Mouse (Mus musculus): ENCODE results near the gene Msh6. TPM values are rescaled to one million over a fixed set of nuclear protein-coding genes. Genes with fewer than 3 reads are reported as not detected.
"Not testable (repeated sequence)": the region's sequence is repeated elsewhere in the genome, so short reads cannot be mapped to it uniquely, and the experiment has no call there.

Gene Msh6
- total RNA-seq (2021), result 10 to 100 TPM; 12.7 to 13.6 TPM
- long read RNA-seq, experiment 1, full-length matches to known transcripts, result 11 of 12 reads
- long read RNA-seq, experiment 1, partial matches to known transcripts, result 1 of 12 reads
- long read RNA-seq, experiment 1, other reads (novel, unspliced or antisense), result 0 of 12 reads
- long read RNA-seq, experiment 2, full-length matches to known transcripts, result 12 of 15 reads
- long read RNA-seq, experiment 2, partial matches to known transcripts, result 2 of 15 reads
- long read RNA-seq, experiment 2, other reads (novel, unspliced or antisense), result 1 of 15 reads

DNA sequence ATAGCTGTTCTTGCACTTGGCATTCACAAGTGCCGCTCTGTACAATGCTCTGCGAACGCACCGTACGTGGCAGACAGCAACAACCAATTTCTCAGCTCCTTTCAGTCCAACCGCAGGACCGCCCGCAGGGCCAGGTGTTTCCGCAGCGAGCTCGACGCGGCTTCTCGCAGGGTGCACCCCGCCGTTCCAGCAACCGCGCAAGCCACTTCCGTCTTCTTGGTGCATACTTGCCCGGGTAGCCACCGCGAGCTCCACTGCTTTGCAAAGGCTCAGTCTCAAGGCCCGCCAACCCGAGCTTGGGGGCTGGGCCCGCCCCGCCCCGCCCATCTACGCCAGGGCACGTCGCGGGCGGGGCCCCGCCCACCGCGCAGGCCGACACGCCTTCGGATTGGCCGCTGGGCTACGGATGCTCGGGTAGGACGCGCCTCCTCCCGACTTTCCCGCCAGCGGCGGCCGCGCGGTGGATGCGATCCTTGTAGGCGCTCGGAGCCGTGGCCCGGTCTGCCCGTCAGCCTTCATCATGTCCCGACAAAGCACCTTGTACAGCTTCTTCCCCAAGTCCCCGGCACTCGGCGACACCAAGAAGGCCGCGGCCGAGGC is at the start of gene Msh6:
Msh6 (plus strand) TSS at position 434 of the 600 bp plus-strand sequence.
- peak; percentile 77 to 85 for DNase-seq (ENCODE audit: low spot score in 2 of 2)

GRCm38 (mm10) chr17:87934326-87934725 is 40.5 kb upstream of the Msh6 start:
- no peak for DNase-seq (ENCODE audit: low spot score in 2 of 2)

GRCm38 (mm10) chr17:87934736-87935135 is 40.1 kb upstream of the Msh6 start:
- no peak for DNase-seq (ENCODE audit: low spot score in 2 of 2)

- no peak for DNase-seq (ENCODE audit: low spot score in 2 of 2)
These were observed 38.7 kb upstream of the Msh6 start for GRCm38 (mm10) chr17:87936156-87936555.

GRCm38 (mm10) chr17:87948965-87949584 is 25.8 kb upstream of the Msh6 start:
- DNase-seq (ENCODE audit: low spot score in 2 of 2), result peak; percentile 78 to 83

DNA sequence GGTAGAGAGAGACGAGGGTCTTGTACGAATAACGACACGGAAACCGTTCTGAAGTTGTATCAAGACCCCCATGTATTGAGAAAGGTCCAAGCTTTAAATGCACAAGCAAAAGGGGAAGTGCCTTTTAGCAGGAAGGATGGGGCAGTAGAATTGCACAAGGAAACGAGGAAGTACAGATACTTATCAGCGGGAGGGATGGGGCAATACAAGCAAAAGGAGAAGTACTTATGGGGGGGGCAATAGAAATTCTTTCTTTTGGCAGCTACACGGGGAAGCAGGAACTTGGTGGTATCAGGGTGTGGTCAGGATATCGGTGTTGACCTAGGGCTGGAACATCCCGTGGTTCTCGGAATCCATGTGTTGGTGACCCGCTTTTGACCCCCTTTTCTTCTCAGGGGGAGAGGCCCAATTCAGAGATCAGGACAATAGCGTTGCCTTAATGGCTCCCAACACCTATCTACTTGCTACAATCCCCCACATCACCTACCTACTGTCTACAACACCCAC is 20.2 kb upstream of the Msh6 start:
- not testable (repeated sequence) for DNase-seq (ENCODE audit: low spot score in 2 of 2)

DNA sequence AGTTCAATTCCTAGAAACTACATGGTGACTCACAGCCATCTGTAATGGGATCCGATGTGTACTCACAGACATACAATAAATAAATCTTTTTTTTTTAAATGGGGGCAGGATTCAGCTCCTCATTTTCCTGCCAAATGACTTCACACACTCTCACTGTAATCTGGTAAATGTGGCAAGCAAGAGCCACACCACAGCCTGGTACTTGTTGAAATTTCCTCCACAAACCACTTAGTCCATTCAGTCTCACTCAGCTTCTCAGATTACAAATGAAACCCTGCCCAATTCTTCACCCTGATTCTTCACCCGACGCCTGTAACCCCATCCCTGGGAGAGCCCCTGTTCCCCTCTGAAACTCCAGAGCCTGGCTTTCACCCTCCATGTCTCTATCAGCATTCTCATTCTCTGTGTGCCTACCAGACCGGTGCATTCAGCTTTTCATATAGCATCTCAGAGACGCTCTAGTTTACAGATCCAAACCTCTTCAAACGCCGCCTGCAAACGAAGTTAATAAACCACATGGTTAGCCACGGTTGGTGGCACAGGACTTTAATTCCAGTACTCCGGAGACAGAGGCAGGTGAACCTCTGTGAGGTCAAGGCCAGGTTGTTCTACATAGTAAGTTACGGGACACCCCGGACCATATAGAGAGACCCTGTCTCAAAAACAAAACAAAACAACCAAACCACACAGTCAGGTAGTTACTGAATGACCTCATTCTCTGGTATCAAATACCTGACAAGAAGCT is 17.6 kb upstream of the Msh6 start:
- DNase-seq (ENCODE audit: low spot score in 2 of 2), result no peak

GRCm38 (mm10) chr17:87958283-87958682 is 16.6 kb upstream of the Msh6 start:
- DNase-seq (ENCODE audit: low spot score in 2 of 2), result no peak

DNA sequence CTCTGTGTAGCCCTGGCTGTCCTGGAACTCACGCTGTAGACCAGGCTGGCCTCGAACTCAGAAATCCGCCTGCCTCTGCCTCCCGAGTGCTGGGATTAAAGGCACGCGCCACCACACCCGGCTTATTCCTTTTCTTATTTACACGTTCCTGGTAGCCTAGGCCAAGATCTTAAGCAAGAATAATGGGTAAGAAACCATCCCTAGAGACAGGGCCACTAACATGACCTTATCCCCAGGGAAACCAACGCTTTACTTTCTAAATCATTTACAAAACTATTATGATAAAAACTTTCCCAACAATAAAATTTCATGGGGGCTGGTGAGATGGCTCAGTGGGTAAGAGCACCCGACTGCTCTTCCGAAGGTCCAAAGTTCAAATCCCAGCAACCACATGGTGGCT is 15.5 kb upstream of the Msh6 start:
- DNase-seq (ENCODE audit: low spot score in 2 of 2), result not testable (repeated sequence)

GRCm38 (mm10) chr17:87959931-87960330 is 14.9 kb upstream of the Msh6 start:
- not testable (repeated sequence) for DNase-seq (ENCODE audit: low spot score in 2 of 2)

DNA sequence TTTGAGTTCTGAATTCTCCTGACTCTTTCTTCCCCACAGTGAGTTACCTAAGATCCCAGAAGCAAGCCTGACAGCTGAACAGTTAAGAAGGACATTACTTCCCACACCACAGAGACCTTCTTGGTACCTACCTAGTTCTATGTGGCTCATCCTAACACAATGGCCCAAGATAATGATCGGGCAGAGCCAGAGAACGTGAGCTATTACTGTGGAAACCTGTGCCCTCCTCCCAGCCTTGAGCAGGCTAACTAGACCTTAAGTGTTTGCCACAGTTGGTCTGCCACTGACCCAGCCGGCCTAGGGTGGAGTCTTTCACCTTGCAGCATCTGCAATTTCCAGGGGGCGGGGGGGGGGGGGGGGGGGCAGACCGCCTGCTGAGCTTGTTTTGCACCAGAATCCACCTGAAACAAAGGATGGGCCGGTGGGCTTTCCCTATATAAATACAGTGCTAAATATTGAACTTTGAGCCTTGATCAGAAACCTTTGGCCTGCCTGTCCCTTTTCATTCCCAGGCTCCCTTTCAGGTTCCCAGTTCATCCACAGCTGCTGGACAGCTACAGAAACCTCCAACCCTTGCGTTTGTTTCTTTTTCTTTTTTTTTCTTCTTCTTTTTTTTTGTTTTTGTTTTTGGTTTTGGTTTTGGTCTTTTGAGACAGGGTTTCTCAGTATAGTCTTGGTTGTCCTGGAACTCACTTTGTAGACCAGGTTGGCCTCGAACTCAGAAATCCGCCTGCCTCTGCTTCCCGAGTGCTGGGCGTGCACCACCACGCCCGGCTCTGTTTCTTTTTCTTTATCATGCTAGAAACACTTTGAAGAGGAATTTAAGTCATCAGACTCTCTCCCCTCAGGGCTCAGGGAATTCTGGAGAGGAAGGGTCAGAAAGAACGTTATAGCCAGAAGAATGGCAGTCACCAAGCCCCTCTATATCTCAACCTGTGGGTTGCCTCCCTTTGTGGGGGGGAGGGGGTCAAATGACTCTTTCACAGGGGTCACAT is 11.5 kb upstream of the Msh6 start:
- DNase-seq (ENCODE audit: low spot score in 2 of 2), result no peak

GRCm38 (mm10) chr17:87968483-87968926 is 6.4 kb upstream of the Msh6 start:
- not testable (repeated sequence) for DNase-seq (ENCODE audit: low spot score in 2 of 2)

DNA sequence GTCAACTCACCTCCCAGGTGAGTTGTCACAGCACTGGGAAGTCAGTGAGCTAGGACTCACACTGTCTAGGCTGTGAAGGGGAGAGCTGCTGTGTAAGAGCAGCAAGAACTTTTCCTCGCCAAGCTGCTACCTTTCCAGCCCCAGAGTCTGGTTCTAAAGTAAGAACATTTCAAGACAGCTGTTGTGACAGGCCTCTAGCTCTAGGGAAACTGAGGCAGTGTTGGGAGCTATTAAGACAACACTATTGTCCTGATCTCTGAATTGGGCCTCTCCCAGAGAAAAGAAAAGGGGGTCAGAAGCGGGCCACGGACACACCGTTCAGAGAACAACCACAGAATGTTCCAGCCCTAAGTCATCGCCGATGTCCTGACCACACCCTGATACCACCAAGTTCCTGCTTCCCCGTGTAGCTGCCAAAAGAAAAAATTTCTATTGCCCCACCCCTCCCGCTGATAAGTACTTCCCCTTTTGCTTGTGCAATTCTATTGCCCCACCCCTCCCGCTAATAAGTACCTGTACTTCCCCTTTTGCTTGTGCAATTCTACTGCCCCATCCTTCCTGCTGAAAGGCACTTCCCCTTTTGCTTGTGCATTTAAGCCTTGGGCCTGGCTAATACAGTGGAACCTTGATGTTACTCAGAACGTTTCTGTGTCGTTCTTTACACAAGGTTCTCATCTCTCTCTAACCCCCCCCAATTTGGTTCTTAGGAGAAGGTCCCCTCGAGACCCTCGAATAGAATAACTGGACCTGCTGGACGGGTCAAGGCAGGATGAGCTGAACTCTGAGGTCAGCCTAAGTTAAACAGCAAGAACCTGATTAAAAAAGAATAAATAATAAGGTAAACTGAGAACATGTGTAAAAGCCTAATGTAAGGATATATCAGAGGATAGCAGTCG is 2.9 kb upstream of the Msh6 start:
- DNase-seq (ENCODE audit: low spot score in 2 of 2), result not testable (repeated sequence)

DNA sequence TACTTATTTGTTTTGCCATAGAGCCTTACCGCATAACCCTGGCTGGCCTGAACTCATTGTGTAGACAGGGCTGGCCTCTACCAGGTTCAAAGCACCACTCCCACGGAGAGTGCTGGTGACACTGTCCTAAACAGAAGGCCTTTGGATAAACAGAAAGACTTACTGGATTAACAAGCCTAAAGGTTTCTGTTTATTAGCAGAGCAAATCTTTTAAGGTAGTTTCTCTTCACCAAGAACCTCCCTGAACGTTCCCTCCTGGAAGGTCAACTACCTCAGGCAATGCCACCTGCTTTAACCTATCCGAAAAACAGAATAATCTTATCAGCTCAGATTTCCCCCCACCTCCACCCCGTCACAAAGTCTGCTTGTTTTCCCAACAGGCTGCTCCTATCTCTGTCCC is 2.0 kb upstream of the Msh6 start:
- no peak for DNase-seq (ENCODE audit: low spot score in 2 of 2)

GRCm38 (mm10) chr17:87973261-87974167 is 1.3 kb upstream of the Msh6 start:
- no peak for DNase-seq (ENCODE audit: low spot score in 2 of 2)

GRCm38 (mm10) chr17:87975229-87975853 is 479 bp downstream of the Msh6 start:
- peak in 1 of 2 experiments; percentile 49 for DNase-seq (ENCODE audit: low spot score in 2 of 2)

GRCm38 (mm10) chr17:87976154-87976806 is 1.4 kb downstream of the Msh6 start:
- no peak for DNase-seq (ENCODE audit: low spot score in 2 of 2)
